Mouse (Mus musculus): ENCODE measurements around the gene Dop1b.
"Not testable (repeated sequence)": the region's sequence is repeated elsewhere in the genome, so short reads cannot be mapped to it uniquely, and the experiment has no call there.

Gene Dop1b

GRCm38 (mm10) chr16:93749147-93749910 lies 37.6 kb downstream of the Dop1b start:
- no peak for DNase-seq (ENCODE audit: extremely low spot score, low spot score)

GRCm38 (mm10) chr16:93750464-93750863 lies 38.8 kb downstream of the Dop1b start:
- no peak for DNase-seq (ENCODE audit: extremely low spot score, low spot score)

GRCm38 (mm10) chr16:93751816-93752215 lies 40.1 kb downstream of the Dop1b start:
- DNase-seq (ENCODE audit: extremely low spot score, low spot score), result no peak

DNA sequence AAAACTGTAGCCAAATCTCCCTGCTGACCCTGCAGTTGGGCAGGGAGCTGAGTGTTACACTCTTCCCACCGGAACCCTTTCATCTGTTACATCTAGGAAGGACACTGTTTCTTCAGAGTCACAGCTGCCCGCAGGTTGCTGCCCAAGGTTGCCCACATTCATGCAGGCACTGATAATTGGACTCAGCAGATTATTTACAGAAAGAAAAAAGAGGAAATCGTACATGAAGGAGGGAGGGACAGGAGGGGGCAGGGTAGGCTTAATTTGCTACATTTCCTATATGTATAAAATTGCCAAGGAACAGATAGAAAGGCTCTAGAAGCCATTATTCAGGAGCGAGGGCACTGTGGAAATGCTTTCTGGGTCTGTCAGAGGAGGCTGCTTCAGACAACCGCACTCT lies 44.9 kb downstream of the Dop1b start:
- no peak for DNase-seq (ENCODE audit: extremely low spot score, low spot score)

DNA sequence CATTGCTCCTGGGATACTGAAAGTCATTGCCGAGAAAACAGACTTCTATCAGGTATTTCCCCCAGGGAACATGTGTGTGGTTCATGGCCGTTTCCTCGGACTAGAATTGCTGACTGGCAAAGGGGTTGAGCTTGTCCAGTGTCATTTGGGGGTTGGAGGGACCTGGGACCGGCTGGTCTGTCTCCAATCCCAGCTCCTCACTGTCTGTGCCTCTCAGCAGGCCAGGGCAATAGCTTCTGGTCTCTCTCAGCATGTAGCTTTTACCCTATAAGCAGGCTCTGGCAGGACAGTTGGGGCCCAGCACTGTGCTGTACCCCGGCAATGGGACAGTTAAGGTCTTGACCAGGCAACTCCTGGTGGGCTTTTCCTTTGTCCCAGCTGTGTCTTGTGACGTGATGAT lies 51.7 kb downstream of the Dop1b start:
- no peak for DNase-seq (ENCODE audit: extremely low spot score, low spot score)

- no peak for DNase-seq (ENCODE audit: extremely low spot score, low spot score)
Measured at GRCm38 (mm10) chr16:93764597-93764996, 52.9 kb downstream of the Dop1b start.

- DNase-seq (ENCODE audit: extremely low spot score, low spot score), result peak; percentile 28
Measured at GRCm38 (mm10) chr16:93766956-93767355, 55.3 kb downstream of the Dop1b start.

GRCm38 (mm10) chr16:93767548-93767947 lies 55.8 kb downstream of the Dop1b start:
- no peak for DNase-seq (ENCODE audit: extremely low spot score, low spot score)

GRCm38 (mm10) chr16:93769621-93770020 lies 57.9 kb downstream of the Dop1b start:
- DNase-seq (ENCODE audit: extremely low spot score, low spot score), result no peak

- no peak for DNase-seq (ENCODE audit: extremely low spot score, low spot score)
Measured at GRCm38 (mm10) chr16:93770271-93770926, 58.7 kb downstream of the Dop1b start.

DNA sequence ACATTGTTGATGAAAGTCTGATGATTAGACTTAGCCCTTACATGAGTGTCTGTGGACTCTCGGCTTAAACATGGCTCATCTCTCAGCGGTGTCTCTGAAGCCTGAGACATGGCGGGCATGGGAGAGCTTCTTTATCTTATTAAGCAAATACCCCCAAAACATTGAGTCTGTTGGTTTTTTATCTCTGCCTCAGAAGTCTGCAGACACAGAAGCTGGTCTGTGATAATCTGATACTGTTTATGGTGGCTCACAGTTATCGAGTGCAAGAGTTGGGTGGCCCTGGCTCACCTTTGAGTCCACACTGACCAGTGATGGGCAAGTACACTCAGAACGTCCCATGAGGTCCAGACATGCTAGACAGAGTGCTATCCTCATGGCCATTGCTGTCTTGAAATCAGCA lies 63.0 kb downstream of the Dop1b start:
- no peak for DNase-seq (ENCODE audit: extremely low spot score, low spot score)

DNA sequence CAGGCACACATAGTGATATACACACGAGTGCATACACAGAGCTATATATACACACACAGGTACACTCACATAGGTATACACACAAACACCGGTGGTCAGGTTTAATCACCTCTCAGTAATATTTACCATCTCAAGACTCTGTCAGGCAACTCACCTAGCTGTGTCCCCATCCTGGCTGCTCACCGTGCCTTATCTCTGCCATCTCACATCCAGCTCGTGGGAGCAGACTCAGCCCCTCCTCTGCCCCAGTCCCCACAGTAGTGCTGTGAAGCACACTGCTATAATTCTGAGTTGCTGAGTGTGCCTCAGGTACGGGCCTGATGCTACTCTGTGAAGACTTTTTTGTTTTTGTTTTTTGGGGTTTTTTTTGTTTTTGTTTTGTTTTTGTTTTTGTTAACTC lies 64.8 kb downstream of the Dop1b start:
- no peak for DNase-seq (ENCODE audit: extremely low spot score, low spot score)

DNA sequence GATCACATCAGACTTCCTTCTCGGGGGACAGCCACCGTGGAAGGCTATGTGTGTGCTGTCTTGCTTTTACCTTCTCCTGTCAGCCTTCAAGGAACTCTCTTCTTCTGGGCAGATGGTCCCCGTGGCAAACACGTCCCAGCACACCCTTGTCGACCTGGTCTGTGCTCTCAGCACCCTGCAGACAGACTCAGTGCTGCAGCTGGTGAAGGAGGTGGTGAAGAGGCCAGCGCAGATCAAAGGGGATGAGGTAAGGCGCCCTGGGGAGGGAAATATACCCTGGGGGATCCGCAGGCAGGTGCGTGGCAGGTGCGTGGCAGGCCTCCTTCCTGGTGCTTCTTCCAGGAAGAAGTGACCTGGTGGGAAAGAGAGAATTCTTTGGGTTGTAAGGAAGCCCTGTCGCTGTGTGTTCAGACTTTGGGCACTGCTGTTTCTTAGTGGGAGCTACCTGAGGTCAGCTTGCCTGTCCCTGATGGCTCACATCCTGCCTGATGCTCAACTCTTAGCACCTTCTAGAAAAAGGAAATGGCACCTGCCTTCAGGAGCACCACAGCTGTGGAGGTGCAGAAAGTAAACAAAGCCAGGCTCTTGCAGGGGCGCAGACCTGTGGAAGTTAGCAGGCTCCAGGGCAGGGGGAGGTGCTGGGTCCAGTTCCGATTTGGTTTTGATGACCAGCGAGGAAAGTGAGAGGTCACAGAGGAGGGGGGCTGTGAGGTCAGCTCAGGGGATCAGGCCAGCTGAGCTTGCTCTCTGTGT lies 65.7 kb downstream of the Dop1b start:
- no peak for DNase-seq (ENCODE audit: extremely low spot score, low spot score)

DNA sequence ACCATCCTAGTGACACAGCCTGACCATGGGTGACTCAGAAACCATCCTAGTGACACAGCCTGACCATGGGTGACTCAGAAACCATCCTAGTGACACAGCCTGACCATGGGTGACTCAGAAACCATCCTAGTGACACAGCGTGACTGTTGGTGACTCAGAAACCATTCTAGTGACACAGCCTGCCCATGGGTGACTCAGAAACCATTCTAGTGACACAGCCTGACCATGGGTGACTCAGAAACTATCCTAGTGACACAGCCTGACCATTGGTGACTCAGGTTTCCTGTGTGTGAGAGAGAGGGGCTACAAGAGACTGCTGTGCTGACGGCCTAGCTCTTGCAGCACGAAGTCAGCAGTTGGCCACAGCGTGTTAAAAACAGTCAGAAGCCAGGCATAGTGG lies 66.7 kb downstream of the Dop1b start:
- not testable (repeated sequence) for DNase-seq (ENCODE audit: extremely low spot score, low spot score)

GRCm38 (mm10) chr16:93779554-93779953 lies 67.8 kb downstream of the Dop1b start:
- no peak for DNase-seq (ENCODE audit: extremely low spot score, low spot score)

GRCm38 (mm10) chr16:93780660-93781479 lies 69.2 kb downstream of the Dop1b start:
- no peak for DNase-seq (ENCODE audit: extremely low spot score, low spot score)

DNA sequence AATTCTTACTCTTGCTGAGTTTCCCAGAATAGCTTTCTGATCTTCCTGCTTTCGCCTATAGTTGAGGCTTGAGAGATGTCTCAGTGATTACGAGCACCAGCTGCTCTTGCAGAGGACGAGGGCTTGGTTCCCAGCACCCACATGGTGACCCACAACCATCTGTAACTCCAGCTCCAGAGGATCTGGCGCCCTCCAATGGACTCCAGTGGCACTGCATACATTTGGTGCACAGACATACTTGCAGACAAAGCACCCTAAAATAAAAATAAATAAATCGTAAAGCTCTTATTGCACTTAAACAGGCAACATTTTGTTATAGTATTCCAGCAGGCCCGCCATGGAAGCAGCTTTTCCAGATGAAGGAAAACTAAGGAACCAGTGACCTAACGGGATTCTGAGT lies 72.5 kb downstream of the Dop1b start:
- no peak for DNase-seq (ENCODE audit: extremely low spot score, low spot score)

DNA sequence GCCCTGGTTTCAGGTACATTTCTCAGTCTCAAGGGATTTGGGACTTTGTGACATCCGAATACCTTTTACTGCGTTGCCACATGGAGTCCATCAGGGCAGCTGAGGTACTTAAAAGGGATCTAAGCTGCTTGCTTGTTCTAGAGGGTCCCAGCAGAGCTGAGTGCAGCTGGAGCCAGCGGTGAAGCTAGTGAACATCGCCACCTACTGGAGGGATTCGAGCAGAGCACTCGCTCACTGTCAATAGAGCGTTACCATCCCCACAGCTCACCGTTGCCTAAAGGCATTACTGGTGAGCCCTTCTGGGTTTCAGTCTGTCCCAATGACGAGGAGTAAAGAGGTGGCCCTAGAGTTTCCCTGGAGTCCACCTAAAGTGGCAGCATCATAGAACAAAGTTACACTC lies 74.1 kb downstream of the Dop1b start:
- peak; percentile 85 for DNase-seq (ENCODE audit: extremely low spot score, low spot score)

- DNase-seq (ENCODE audit: extremely low spot score, low spot score), result no peak
Measured at GRCm38 (mm10) chr16:93788388-93788787, 76.7 kb downstream of the Dop1b start.

DNA sequence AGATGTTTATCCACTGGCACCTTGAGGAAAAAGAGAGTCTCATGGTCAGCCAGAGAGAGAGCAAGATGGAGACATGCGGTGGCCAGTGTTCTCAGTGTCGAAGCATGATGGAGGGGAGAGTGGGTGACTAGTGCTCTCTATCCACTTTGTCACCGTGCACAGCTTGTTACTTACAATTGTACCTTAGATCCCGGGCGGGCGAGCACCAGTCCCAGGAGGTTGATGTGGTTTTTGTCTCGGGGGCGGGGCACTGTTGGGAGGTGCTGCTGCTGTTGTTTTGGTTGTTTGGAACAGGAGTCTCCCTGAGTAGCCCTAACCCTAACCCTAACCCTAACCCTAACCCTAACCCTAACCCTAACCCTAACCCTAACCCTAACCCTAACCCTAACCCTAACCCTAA lies 77.2 kb downstream of the Dop1b start:
- no peak for DNase-seq (ENCODE audit: extremely low spot score, low spot score)

GRCm38 (mm10) chr16:93789971-93790755 lies 78.5 kb downstream of the Dop1b start:
- no peak for DNase-seq (ENCODE audit: extremely low spot score, low spot score)

Measured in neural tube, embryonic 10.5 days (tissue).